Comparison of ENCODE assay signal across 8 mouse cellular contexts in genomic region chr3:95133680-95134101, GRCm38 (mm10). TPM values are rescaled to one million over a fixed set of nuclear protein-coding genes. Genes with fewer than 3 reads are reported as not detected.
DNase-seq lines count a peak whose midpoint lies in the region; ATAC-seq and TF ChIP-seq lines count a peak whose summit lies in the region.

Gene Scnm1 (minus strand): TSS chr3:95134011.
Gene Lysmd1 (plus strand): TSS chr3:95134088.

- H3K36me3 ChIP-seq in hindbrain, postnatal 0 days (ENCODE audit: insufficient read depth, low read length): no peaks in the 10 kb centered on the region

- no peaks in the 10 kb centered on the region for H3K9me3 ChIP-seq in hindbrain, postnatal 0 days (ENCODE audit: low read length)

- DNase-seq in gastrocnemius, adult 2 months: peak; percentile 93
- peak; percentile 97 for DNase-seq in hindbrain, postnatal 0 days (ENCODE audit: low spot score)
- DNase-seq in left cerebral cortex, adult 2 months (ENCODE audit: extremely low spot score in 1 of 2, low spot score in 2 of 2): peak; percentile 83 to 89
- DNase-seq in right cerebral cortex, adult 2 months (ENCODE audit: low spot score in 2 of 2): peak; percentile 90 to 92
- peak; percentile 79 to 91 for DNase-seq in urinary bladder, postnatal 36 days (ENCODE audit: low spot score in 2 of 2)

- peak within 1 kb of the TSS; percentile 70 for H3K4me2 ChIP-seq in hindbrain, postnatal 0 days (ENCODE audit: low read depth, low read length)

- peak within 1 kb of the TSS; percentile 74 for H3K4me3 ChIP-seq in gastrocnemius, adult 2 months
- H3K4me3 ChIP-seq in hindbrain, postnatal 0 days (ENCODE audit: low read length): peak within 1 kb of the TSS; percentile 66
- H3K4me3 ChIP-seq in left cerebral cortex, adult 2 months: peak within 1 kb of the TSS; percentile 67

- TF ChIP-seq CTCF in gastrocnemius, adult 2 months (IDR thresholded peaks at IDR 0.05): peak; percentile 30; the same call in 1 of the 2 replicates
- peak; percentile 41 for TF ChIP-seq CTCF in hindbrain, postnatal 0 days (IDR thresholded peaks at IDR 0.05; ENCODE audit: low read depth)
- peak; percentile 15 for TF ChIP-seq CTCF in left cerebral cortex, adult 2 months (IDR thresholded peaks at IDR 0.05)

- no peaks in the 10 kb centered on the region for H3K4me1 ChIP-seq in hindbrain, postnatal 0 days (ENCODE audit: insufficient read depth, low read length)

- no peaks in the 10 kb centered on the region for H3K27me3 ChIP-seq in hindbrain, postnatal 0 days (ENCODE audit: insufficient read depth, low read length)

- ATAC-seq in activated CD4-positive, CD25-positive, alpha-beta regulatory T cell, adult 4 months: peak; percentile 80
- ATAC-seq in common myeloid progenitor, adult 5-6 weeks (replicated peaks; ENCODE audit: low read depth, poor library complexity, severe bottlenecking): peak; percentile 82
- peak; percentile 96 for ATAC-seq in hindbrain, postnatal 0 days
- peak; percentile 96 for ATAC-seq in megakaryocyte, adult 5-6 weeks (ENCODE audit: poor library complexity, severe bottlenecking)

- WGBS in hindbrain, postnatal 0 days: under 1% methylated on average over 20 of the region's 20 CpGs

- peak within 1 kb of the TSS; percentile 91 for H3K27ac ChIP-seq in gastrocnemius, adult 2 months
- peak within 1 kb of the TSS; percentile 80 for H3K27ac ChIP-seq in hindbrain, postnatal 0 days
- peak within 1 kb of the TSS; percentile 90 for H3K27ac ChIP-seq in left cerebral cortex, adult 2 months

- peak within 1 kb of the TSS; percentile 71 for H3K9ac ChIP-seq in hindbrain, postnatal 0 days (replicated peaks; ENCODE audit: low read length)

- intact Hi-C loops in gastrocnemius, adult 2 months (cut with DNase I): no loop called here
- intact Hi-C loops in left cerebral cortex, adult 2 months (cut with DNase I): no loop called here

RNA-seq across cellular contexts. Expression of gene Scnm1, which starts in this region (rescaled TPM):
- 10 to 100 TPM; 67.2 to 99.2 TPM for polyA plus RNA-seq in activated CD4-positive, CD25-positive, alpha-beta regulatory T cell, adult 4 months (2017; shearing (Covaris generic))
- total RNA-seq in common myeloid progenitor, adult 5-6 weeks (2017): 59.6 and 88.2 TPM in 2 replicates
- total RNA-seq in gastrocnemius, adult 2 months (2021): 10 to 100 TPM; 33.2 to 40.7 TPM
- total RNA-seq in hindbrain, postnatal 0 days (2014; rRNA removed): 44.6 and 56.7 TPM in 2 replicates
- polyA plus RNA-seq in hindbrain, postnatal 0 days (2015; fragmentation: Nextera tagmentation; extraction: Ambion mirVana): 72.1 and 75.7 TPM in 2 replicates
- 10 to 100 TPM; 45.6 to 49.7 TPM for total RNA-seq in left cerebral cortex, adult 2 months (2021)
- total RNA-seq in megakaryocyte, adult 5-6 weeks (2015): 51.3 and 61.3 TPM in 2 replicates
- total RNA-seq in megakaryocyte, adult 5-6 weeks (2017): 68.0 and 72.8 TPM in 2 replicates

RNA-seq across cellular contexts. Expression of gene Lysmd1, which starts in this region (rescaled TPM):
- 10 to 100 TPM; 21.1 to 22.9 TPM for polyA plus RNA-seq in activated CD4-positive, CD25-positive, alpha-beta regulatory T cell, adult 4 months (2017; shearing (Covaris generic))
- 2.9 and 6.9 TPM in 2 replicates for total RNA-seq in common myeloid progenitor, adult 5-6 weeks (2017)
- 1 to 10 TPM; 6.7 to 7.2 TPM for total RNA-seq in gastrocnemius, adult 2 months (2021)
- total RNA-seq in hindbrain, postnatal 0 days (2014; rRNA removed): 33.4 and 38.5 TPM in 2 replicates
- polyA plus RNA-seq in hindbrain, postnatal 0 days (2015; fragmentation: Nextera tagmentation; extraction: Ambion mirVana): 39.2 and 42.4 TPM in 2 replicates
- 10 to 100 TPM; 13.5 to 16.1 TPM for total RNA-seq in left cerebral cortex, adult 2 months (2021)
- 3.3 and 3.8 TPM in 2 replicates for total RNA-seq in megakaryocyte, adult 5-6 weeks (2015)
- total RNA-seq in megakaryocyte, adult 5-6 weeks (2017): 4.4 and 5.0 TPM in 2 replicates

Comparison
In these comparisons a context has a peak if more than half of its experiments do, and no peak if none do; other contexts are left out.
1. Peak in every context shown above with its lines: DNase-seq, ATAC-seq, H3K4me3 ChIP-seq and H3K27ac ChIP-seq.